Mouse (Mus musculus) liver, adult 10 weeks (tissue): ENCODE data around the gene Gpx6. TPM values are rescaled to one million over a fixed set of nuclear protein-coding genes. Genes with fewer than 3 reads are reported as not detected.

Experiments used
- polyA plus RNA-seq: library from polyadenylated mRNA; stranded (reverse); fragments of 350-450 nt; fragmentation: Illumina TruSeq; extraction: RNeasy Lipid Tissue Mini Kit (QIAGEN cat#74804); gene quantifications from one replicate; pipeline ENCODE4 v1.2.3, GENCODE M21; 2014; ENCODE audit warnings: low read depth, low replicate concordance

The Gpx6 gene
- 1.6 TPM for polyA plus RNA-seq

DNA sequence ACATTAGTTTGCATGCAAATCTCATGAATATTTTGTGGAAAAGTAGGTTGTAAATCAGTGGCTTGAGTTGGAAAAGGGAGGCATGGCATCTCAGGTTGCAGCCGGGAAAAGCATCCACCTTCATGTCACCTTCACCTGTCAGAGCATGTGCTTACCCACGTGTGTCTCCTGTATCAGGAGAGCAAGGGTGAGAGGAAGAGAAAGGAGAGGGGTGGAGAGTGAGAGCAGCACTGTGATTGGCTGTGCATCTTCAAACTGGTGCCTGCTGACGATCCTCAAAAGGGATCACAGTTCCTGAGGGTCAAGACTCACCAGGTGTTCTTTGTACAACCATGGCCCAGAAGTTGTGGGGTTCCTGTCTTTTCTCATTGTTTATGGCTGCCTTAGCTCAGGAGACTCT, at the start of gene Gpx6:
Gene Gpx6 (plus strand): TSS at position 200 of the 400 bp plus-strand sequence.

DNA sequence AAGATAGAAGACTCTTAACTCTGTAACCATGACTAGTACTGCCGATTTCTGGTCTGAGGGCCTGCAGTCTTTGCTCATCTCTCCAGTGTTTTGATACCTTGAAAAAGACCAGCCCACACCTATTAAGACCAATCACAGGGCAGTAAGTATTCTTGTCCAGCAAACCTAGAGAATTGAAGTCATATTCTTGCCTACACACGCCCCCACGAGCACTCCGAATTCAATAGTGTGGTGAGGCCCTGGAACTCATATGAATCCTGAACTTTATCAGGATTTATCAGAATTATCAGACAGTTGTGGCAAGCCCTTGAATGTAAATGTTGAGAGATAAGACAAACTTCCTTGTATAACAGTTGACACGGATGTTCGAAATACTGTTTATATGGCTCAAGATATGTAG, 19.3 kb upstream of the Gpx6 start, which contains the start of gene Gpx5:
Gene Gpx5 (minus strand): TSS at position 101 of the 400 bp plus-strand sequence.

DNA sequence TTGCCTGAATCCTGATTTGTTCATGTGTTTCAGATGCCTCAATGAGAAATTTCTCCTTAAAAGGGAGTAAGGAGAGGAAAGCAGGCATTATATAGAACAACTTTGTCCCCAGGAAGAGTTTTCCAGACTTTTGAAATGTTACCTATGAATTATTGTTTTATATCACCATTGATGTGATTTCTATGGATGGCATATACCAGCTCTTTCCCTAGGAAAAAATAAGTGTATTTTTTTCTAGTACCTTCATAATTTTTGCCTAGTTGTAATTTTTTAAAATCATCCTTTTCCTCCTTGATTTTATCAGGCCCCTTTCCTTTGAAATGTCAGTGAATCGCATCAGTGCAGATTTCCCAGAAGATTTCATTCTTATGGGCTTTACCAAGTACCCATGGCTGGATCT, 34.7 kb downstream of the Gpx6 start, which contains the start of gene Olfr1367:
Gene Olfr1367 (plus strand): TSS at position 301 of the 400 bp plus-strand sequence.

DNA sequence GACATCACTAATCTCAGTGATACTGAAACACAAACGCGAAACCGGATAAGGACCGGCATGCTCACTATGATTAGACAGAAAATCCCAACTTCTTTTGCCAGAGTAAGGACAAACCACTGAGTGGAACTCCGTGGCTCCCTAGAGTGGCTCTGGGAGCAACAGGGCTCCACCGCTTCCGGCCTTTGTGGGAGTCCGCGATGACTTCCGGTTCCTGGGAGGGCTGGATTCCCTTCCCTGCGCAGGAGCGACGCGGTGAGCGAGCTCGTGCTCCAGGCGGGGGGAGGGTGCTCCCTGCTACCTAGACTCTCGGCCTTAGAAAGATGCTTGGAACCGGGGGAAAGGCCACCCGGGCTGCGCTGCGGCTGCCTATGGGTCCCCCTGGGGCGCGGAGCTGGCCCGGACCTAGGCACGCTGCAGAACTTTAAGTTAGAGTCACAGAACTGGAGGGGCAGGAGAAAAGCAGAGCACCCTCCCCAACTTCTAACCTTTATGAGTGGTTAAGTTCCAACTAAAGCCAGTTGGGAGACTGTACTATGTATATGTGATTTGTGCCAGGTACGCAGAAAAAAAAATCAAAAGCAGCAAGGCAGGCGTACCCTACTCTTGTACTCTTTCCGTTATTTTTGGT, 50.8 kb downstream of the Gpx6 start, which contains the start of gene Zscan12:
Gene Zscan12 (plus strand): TSS at position 200 of the 628 bp plus-strand sequence.

Other genes starting within 250 kb of the Gpx6 start
- gene Olfr1370, start 237.2 kb upstream of the Gpx6 start, polyA plus RNA-seq, result not detected
- not detected for gene Olfr1369-ps1, start 200.6 kb upstream of the Gpx6 start, polyA plus RNA-seq
- gene Olfr263, start 182.5 kb upstream of the Gpx6 start, polyA plus RNA-seq, result not detected
- gene Olfr1368, start 166.3 kb upstream of the Gpx6 start, polyA plus RNA-seq, result not detected
- 17.1 TPM for gene Trim27, start 132.7 kb upstream of the Gpx6 start, polyA plus RNA-seq
- gene Gpx5, start 19.4 kb upstream of the Gpx6 start, polyA plus RNA-seq, result not detected
- not detected for gene Olfr1367, start 34.8 kb downstream of the Gpx6 start, polyA plus RNA-seq
- gene Zscan12, start 50.7 kb downstream of the Gpx6 start, polyA plus RNA-seq, result 8.6 TPM
- 52.6 TPM for gene Zkscan3, start 90.6 kb downstream of the Gpx6 start, polyA plus RNA-seq
- 0.87 TPM for gene Pgbd1, start 128.9 kb downstream of the Gpx6 start, polyA plus RNA-seq
- 59.3 TPM for gene Zscan26, start 141.6 kb downstream of the Gpx6 start, polyA plus RNA-seq
- 0.90 TPM for gene Nkapl, start 156.4 kb downstream of the Gpx6 start, polyA plus RNA-seq
- 0.87 TPM for gene Zkscan4, start 166.8 kb downstream of the Gpx6 start, polyA plus RNA-seq
- gene Gm10065, start 167.3 kb downstream of the Gpx6 start, polyA plus RNA-seq, result not detected
- gene AK157302, start 183.1 kb downstream of the Gpx6 start, polyA plus RNA-seq, result 0.85 TPM
- gene Gm11273, start 189.3 kb downstream of the Gpx6 start, polyA plus RNA-seq, result not detected
- gene Zkscan8, start 219.0 kb downstream of the Gpx6 start, polyA plus RNA-seq, result 9.3 TPM
- not detected for gene Olfr1366, start 230.7 kb downstream of the Gpx6 start, polyA plus RNA-seq
- not detected for gene Olfr1535, start 247.8 kb downstream of the Gpx6 start, polyA plus RNA-seq